Mouse (Mus musculus): ENCODE data around the gene Hist1h1d. TPM values are rescaled to one million over a fixed set of nuclear protein-coding genes. Genes with fewer than 3 reads are reported as not detected.
"Not testable (repeated sequence)": the region's sequence is repeated elsewhere in the genome, so short reads cannot be mapped to it uniquely, and the experiment has no call there.

Gene Hist1h1d
- total RNA-seq, 1 experiment from 2014 or later, result 21.9 TPM

DNA sequence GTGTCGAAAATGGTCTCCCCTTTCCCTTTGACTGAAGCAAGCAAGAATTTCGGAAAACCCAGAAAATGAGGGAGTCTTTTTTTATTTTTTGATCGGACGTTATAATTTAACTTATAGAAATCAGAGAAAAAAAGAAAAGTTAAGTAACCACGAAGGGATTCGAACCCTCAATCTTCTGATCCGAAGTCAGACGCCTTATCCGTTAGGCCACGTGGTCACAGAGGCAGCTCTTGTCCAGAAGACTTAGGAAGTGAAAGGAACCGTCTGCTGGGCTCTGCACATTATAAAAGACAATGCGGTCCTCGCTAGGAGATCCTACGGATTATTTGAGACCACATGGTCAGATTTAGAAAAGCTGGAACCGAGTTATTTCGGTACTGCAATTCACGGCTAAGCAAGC is 26.8 kb upstream of the Hist1h1d start:
- peak; percentile 48; the same call in 1 of the 2 replicates for ATAC-seq (replicated peaks; ENCODE audit: insufficient number of reproducible peaks, low FRiP score, low TSS enrichment, poor library complexity, severe bottlenecking)

GRCm38 (mm10) chr13:23529005-23529404 is 24.1 kb upstream of the Hist1h1d start:
- no peak for ATAC-seq (replicated peaks; ENCODE audit: insufficient number of reproducible peaks, low FRiP score, low TSS enrichment, poor library complexity, severe bottlenecking)

- no peak for ATAC-seq (replicated peaks; ENCODE audit: insufficient number of reproducible peaks, low FRiP score, low TSS enrichment, poor library complexity, severe bottlenecking)
These were observed 23.4 kb upstream of the Hist1h1d start for GRCm38 (mm10) chr13:23529480-23530165.

GRCm38 (mm10) chr13:23530181-23530900 is 22.7 kb upstream of the Hist1h1d start:
- ATAC-seq (replicated peaks; ENCODE audit: insufficient number of reproducible peaks, low FRiP score, low TSS enrichment, poor library complexity, severe bottlenecking), result no peak

- ATAC-seq (replicated peaks; ENCODE audit: insufficient number of reproducible peaks, low FRiP score, low TSS enrichment, poor library complexity, severe bottlenecking), result peak; percentile 80
These were observed 21.9 kb upstream of the Hist1h1d start, which contains the start of gene Hist1h4h for GRCm38 (mm10) chr13:23530901-23531875. TSS of gene Hist1h4h (plus strand) at chr13:23531050.

- no peak for ATAC-seq (replicated peaks; ENCODE audit: insufficient number of reproducible peaks, low FRiP score, low TSS enrichment, poor library complexity, severe bottlenecking)
These were observed 20.6 kb upstream of the Hist1h1d start for GRCm38 (mm10) chr13:23532262-23533075.

DNA sequence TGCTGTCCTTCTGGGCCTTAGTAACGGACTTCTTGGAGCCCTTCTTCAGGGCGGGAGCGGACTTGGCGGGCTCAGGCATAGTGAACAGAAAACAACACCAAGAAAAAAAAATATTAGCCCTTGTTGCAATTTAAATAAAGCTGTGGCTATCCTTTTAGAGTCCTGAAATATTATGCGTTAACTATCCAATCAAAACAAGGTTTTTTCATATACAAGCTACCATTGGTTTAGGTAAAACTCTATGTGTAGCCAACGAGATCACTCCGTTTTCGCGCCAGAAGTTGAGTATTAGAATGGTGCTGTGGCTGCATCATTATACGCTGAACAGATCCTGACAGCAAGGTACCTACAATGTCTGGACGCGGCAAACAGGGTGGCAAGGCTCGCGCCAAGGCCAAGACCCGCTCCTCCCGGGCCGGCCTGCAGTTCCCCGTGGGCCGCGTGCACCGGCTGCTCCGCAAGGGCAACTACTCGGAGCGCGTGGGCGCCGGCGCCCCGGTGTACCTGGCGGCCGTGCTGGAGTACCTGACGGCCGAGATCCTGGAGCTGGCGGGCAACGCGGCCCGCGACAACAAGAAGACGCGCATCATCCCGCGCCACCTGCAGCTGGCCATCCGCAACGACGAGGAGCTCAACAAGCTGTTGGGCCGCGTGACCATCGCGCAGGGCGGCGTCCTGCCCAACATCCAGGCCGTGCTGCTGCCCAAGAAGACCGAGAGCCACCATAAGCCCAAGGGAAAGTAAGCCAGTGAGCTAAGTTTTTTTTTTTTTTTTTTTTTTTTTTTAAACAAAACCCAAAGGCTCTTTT is 19.3 kb upstream of the Hist1h1d start, which contains the start of gene Hist1h2af:
Hist1h2af (plus strand) TSS at position 347 of the 808 bp plus-strand sequence.
- ATAC-seq (replicated peaks; ENCODE audit: insufficient number of reproducible peaks, low FRiP score, low TSS enrichment, poor library complexity, severe bottlenecking), result peak; percentile 49

DNA sequence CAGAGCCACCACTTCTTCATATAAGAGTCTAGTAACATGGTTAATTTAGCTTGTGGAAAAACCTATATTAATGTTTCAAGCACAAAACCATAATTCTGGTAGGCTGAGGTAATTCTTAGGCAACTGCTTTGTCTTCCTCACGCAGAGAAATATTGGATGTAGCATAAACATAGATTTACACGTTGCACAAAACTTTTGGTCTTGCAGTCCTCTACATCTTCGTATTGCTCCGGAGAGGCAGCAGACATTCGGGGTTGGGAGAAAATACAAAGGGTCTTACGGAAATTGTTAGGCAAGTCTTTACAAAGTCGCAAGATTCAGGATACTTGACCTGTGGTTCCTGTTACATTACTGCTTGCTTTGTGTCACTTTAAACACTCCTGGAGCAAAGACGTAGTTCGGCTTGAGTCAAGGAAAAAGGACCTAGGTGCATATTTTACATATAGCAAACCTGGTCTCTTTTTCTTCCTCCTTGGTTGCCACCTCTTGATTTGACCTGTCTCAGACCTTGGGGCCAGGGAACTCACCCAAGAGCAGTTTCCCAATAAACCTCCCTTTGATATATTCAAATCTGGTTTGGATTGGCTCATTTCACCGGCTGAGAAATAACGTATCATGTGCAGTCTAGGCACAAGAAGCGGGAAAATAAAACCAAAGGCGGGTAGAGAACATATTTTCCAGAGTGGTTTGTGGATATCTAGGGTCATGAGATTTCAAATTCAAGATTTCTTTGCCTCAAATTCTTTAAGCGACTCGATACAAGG is 18.5 kb upstream of the Hist1h1d start:
- no peak for ATAC-seq (replicated peaks; ENCODE audit: insufficient number of reproducible peaks, low FRiP score, low TSS enrichment, poor library complexity, severe bottlenecking)

DNA sequence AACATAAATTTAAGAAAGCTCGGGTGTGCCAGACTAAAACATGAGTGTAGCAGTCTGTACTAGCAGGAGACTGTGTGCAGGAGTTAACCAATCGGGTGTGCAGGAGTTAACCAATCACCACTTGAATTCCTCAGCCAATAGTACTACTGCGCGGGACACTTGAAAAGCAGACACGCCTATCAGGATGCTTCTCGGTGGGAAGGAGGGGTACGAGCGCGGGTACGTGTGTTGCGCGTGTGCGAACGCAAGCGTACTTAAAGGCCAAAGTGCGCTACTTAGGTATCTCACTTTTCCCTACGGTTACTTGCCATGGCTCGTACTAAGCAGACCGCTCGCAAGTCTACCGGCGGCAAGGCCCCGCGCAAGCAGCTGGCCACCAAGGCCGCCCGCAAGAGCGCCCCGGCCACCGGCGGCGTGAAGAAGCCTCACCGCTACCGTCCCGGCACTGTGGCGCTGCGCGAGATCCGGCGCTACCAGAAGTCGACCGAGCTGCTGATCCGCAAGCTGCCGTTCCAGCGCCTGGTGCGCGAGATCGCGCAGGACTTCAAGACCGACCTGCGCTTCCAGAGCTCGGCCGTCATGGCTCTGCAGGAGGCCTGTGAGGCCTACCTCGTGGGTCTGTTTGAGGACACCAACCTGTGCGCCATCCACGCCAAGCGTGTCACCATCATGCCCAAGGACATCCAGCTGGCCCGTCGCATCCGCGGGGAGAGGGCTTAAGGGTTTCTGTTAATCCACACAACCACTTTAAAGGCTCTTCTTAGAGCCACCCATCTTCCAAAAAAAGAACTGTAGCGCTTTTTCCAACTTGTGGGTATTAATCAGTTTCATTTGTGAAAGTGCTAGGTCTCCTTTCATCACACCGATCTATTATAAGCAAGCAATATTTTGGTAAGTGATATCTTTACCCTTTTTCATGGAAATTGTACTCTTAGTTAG is 17.7 kb upstream of the Hist1h1d start, which contains the start of gene Hist1h3g:
Hist1h3g (plus strand) TSS at position 286 of the 939 bp plus-strand sequence.
- ATAC-seq (replicated peaks; ENCODE audit: insufficient number of reproducible peaks, low FRiP score, low TSS enrichment, poor library complexity, severe bottlenecking), result peak; percentile 79

DNA sequence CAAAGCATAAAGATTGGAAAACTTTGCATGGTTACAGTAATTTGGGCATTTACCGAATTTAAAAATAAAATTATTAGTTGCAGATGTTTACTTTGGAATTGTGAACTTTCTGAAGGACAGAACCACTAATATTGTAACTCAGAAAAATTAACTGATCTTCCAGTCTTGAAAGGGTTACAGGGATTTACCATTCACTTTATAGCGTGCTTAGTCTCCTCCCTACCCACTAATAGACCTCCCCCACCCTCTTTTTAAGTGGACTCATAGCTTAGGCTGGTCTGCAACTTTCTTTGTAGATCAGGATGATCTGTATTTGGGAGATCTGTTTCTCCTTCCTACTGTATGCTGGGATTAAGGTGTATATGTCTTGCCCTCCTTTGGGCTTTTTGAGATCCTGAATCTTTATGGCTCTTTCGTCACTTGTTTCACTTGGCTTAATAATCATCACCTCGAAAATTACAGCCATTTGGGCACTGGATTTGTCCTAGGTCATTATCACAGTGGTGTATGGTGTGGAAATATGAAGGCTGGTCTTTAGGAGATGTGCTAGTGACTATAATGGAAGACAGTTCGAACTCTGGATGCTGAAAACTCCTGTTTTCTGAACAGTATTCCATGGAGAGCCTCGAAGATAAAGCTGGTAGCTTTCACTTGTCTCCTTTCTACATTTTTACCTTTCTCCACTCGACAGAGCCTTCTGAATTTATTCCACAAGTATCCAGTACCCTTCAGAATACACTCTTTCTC is 16.8 kb upstream of the Hist1h1d start:
- ATAC-seq (replicated peaks; ENCODE audit: insufficient number of reproducible peaks, low FRiP score, low TSS enrichment, poor library complexity, severe bottlenecking), result no peak

DNA sequence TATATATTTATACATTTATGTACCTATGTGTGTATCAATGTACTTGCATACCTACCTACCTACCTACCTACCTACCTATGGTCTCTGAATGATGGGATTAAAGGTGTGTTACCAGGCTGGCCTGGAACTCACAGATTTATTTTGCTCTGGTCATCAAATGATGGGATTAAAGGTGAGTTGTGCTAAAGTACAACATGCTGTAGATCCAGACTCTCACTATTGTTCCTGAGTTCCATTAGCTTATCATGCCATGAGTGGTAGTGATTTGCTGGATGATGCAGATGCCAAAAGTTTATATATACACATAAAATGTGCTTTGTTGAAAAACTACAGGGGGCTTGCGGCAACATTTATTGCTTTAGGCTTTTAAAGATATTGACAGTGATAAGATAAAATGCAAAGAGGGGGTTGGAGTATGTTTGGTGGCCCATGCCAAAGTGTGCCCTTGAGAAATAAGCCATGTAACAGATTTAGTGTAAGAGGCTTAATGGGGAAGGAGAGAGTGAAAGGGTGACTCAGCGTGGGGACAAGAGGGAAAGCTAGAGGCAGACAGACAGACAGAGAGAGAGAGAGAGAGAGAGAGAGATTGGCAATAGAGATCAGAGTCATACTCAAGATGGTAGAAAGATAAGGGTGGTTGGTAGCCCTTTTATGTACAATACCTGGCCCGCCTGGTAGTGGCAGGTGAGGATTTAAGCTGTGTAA is 15.9 kb upstream of the Hist1h1d start:
- ATAC-seq (replicated peaks; ENCODE audit: insufficient number of reproducible peaks, low FRiP score, low TSS enrichment, poor library complexity, severe bottlenecking), result no peak

DNA sequence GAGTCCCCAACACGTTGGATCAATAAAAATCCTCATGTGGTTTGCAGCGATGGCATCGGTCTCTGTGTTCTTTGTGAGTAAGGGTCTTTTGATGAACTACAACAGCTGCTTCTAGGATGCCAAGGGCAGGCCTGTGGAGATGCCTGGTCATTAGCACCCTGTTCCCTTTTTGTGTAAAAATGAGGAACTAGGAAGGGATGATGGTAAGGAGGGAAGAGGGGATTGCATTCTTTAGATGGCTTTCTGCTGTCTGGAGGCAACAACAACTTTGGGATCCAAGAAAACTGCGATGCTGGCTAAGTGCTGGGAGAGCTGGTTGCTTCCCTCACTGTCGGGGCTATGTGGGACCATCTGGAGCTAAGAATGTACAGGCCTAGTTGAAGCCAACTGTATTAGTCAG is 14.8 kb upstream of the Hist1h1d start:
- 0 out of 2 replicates have a peak, but pooled peaks have one; percentile 28 for ATAC-seq (replicated peaks; ENCODE audit: insufficient number of reproducible peaks, low FRiP score, low TSS enrichment, poor library complexity, severe bottlenecking)

- ATAC-seq (replicated peaks; ENCODE audit: insufficient number of reproducible peaks, low FRiP score, low TSS enrichment, poor library complexity, severe bottlenecking), result not testable (repeated sequence)
These were observed 13.2 kb upstream of the Hist1h1d start for GRCm38 (mm10) chr13:23539821-23540220.

DNA sequence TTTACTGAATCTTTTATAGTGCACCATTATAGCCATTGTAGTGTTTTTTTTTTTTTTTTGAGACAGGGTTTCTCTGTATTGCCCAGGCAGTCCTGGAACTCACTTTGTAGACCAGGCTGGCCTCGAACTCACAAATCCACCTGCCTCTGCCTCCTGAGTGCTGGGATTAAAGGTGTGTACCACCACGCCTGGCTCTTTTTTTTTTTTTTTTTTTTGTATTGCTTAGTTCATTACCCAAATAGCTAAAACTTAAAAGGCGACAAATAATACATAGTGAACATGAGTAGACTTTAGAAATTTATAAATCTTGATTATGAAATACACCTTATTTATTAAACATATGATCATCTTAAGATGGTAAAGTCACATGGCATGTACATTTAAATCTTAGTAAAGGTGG is 11.6 kb upstream of the Hist1h1d start:
- no peak for ATAC-seq (replicated peaks; ENCODE audit: insufficient number of reproducible peaks, low FRiP score, low TSS enrichment, poor library complexity, severe bottlenecking)

Measured in monocyte, adult 5-6 weeks (primary cell).